Mouse (Mus musculus) bone marrow, adult 2 months (tissue): ENCODE measurements around the gene Dctpp1. TPM values are rescaled to one million over a fixed set of nuclear protein-coding genes. Genes with fewer than 3 reads are reported as not detected.
"Not testable (repeated sequence)": the region's sequence is repeated elsewhere in the genome, so short reads cannot be mapped to it uniquely, and the experiment has no call there.

Experiments
- H3K27ac ChIP-seq: fragments of 200-500 bp; 2 replicates; pipeline ENCODE4 v1.5.1; 2012; ENCODE audit warnings: low read depth, mild to moderate bottlenecking, control low read depth, inconsistent platforms, low read length; ENCODE audit not compliant: control insufficient read depth, poor library complexity, insufficient read depth
- H3K4me1 ChIP-seq: fragments of 200-500 bp; 2 replicates; pipeline ENCODE4 v1.6.1; 2011; ENCODE audit warnings: low read length; ENCODE audit not compliant: control insufficient read depth, insufficient read depth
- H3K4me3 ChIP-seq: fragments of 200-500 bp; replicated peaks from 2 replicates; pipeline ENCODE3; 2011; ENCODE audit warnings: mild to moderate bottlenecking, low read depth, low read length, control low read depth; ENCODE audit not compliant: control insufficient read depth
- CTCF ChIP-seq: fragments of 200-500 bp; IDR thresholded peaks from 2 replicates; pipeline ENCODE4 v1.5.1; 2011; ENCODE audit warnings: low read length, control low read depth; ENCODE audit not compliant: control insufficient read depth, insufficient read depth
- POLR2A ChIP-seq: fragments of 200-500 bp; IDR thresholded peaks from 2 replicates; pipeline ENCODE4 v1.6.1; 2011; ENCODE audit warnings: low read depth, mild to moderate bottlenecking, control low read depth, low read length, borderline replicate concordance; ENCODE audit not compliant: control insufficient read depth
- WGBS: fragments of 180-500 bp; shearing (Covaris S2); methylation state at CpG from one replicate; pipeline ENCODE4 v1.1.7; 2018; 5-methylcytosine and 5-hydroxymethylcytosine counted together
- polyA plus RNA-seq: library from polyadenylated mRNA; stranded (reverse); fragments of >200 nt; gene quantifications from 2 replicates; pipeline ENCODE4 v1.2.4, GENCODE M21; 2011; ENCODE audit warnings: low replicate concordance; ENCODE audit not compliant: missing spikeins, insufficient read depth, insufficient read length

The Dctpp1 gene
- polyA plus RNA-seq, 1 experiment: 50.6 TPM

DNA sequence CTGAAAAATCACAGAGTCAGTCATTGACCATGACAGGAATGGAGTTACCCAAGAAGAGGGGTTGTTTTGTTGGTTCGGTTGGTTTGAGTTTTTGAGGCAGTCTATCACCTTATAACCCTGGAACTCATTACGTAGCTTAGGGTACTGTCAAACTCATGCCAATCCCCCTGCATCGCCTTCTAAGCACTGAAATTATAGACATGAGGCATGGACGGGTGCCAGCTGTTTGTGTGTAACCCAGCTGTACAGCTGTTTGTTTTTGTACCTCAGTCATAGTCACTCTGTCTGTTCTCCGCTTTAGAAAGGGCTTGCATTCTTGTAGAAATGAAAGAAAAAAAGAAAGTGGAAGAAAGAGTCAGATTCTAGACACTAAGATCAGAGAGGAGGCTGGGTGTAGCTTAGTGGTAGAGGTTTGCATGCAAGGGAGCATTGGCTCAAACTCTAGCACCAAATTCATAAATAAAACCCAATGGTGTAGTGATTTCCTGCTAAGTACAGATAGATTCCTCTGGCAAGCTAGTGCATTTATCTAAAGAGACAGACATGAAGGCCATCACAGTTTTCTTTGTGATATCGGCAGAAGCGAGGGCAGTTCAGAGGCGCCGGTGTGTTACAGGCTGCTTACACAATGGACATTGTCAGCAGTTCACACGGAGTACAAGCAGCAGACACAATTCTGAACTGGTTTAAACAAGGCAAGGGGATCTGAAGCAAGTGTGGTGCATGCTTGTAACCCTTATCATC is 1.9 kb upstream of the Dctpp1 start:
- H3K4me1 ChIP-seq: peaks cover 3% of the 10 kb centered on the region
- WGBS: 68% methylated on average over 10 of the region's 10 CpGs
- TF ChIP-seq CTCF (no peak), POLR2A (no peak)
- no peak overlapping the region for H3K4me3 ChIP-seq
- H3K27ac ChIP-seq: no peak overlapping the region

DNA sequence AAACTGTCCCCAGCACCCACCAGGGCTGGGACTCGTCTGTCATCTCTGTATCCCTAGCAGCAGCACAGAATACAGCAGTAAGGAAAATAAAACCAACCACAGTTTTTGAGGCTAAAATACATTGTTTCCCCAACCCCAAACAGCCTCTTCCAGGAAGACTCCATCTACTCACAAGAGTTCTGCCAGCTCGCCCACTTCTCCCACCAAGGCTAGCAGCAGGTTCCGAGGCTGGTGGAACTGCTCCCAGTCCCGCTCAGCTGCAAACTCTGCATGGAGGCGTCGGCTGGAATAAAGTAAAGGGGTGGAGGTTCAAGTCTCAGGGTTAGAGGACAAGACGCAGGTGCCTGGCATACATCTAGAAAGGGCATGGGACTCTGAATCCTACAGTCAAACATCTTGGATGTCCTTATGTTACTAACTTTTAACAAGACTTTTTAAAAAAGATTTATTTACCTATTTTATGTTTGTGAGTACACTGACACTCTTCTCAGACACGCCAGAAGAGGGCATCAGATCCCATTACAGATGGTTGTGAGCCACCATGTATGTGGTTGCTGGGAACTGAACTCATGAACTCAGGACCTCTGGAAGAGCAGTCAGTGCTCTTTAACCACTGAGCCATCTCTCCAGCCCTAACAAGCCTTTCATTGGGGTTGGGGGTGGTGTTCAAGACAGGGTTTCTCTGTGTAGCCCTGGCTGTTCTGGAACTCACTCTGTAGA is 1.2 kb downstream of the Dctpp1 start:
- 66% methylated on average over 8 of the region's 8 CpGs for WGBS

DNA sequence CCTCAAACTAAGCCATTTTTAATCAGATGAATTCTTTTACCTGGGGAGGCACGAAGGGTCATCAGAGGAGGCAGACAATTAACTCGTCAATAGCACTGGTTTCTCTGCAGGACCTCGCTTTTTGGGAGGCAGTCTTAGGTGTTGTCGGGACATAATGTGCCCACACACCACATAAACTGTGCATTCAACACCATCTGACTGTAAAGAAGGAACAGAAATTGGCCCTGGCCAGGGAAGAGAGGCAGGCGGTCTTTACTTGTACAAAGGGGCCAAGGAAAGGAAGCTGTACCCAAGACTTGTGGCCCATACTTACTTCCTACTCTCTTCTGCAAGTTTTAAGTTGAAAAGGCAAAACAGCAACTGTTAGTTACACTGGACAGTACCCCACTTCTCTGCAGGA is 4.0 kb downstream of the Dctpp1 start:
- Histone ChIP-seq H3K4me3 (no peak overlapping the region), H3K4me1 (peaks cover 8% of the 10 kb centered on the region), H3K27ac (no peak overlapping the region)
- WGBS: 55% methylated on average over 5 of the region's 5 CpGs
- TF ChIP-seq POLR2A: no peak
- TF ChIP-seq CTCF: no peak

More for the DNA sequence above, 1.2 kb downstream of the Dctpp1 start:
- Histone ChIP-seq H3K4me1 (peaks cover 8% of the 10 kb centered on the region), H3K4me3 (no peak overlapping the region), H3K27ac (no peak overlapping the region)
- TF ChIP-seq POLR2A (no peak), CTCF (no peak)

DNA sequence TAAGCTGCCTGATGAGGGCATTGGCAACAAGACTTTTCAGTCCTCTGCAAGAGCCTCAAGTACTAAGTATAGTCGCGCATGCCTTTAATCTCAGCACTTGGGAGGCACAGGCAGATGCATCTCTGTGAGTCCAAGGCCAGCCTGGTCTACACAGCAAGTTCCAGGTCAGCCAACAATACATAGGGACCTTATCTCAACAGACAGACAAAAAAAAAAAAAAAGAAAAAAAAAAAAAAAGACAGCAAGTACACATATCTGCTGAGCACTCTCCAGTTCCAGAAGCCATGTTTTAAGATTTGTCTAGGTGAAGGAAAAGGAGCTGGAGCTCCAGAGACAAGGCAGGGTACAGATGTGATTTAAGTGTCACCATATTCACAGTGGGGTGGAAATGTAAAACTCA is 4.5 kb downstream of the Dctpp1 start:
- Histone ChIP-seq H3K4me1 (peaks cover 8% of the 10 kb centered on the region), H3K4me3 (no peak overlapping the region), H3K27ac (no peak overlapping the region)
- TF ChIP-seq CTCF (no peak), POLR2A (no peak)
- 56% methylated on average over 2 of the region's 2 CpGs for WGBS

DNA sequence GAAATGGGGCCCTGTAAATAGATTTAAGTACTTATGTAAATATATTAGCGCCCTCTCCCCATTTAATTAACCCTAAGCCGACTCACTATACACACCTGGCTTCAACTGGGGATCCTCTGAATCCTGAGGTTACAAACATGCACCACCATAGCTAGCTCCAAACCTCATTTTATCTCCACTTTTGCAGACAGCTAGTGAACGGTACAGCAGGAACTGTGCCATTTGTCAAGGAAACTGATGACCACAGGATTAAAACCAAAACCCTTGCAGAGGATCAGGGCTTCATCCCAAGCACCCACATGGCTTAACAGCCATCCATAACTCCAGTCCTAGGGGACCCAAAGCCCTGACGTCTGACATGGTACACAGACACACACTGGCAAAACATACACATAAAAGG is 5.5 kb downstream of the Dctpp1 start:
- 13% methylated on average over 4 of the region's 4 CpGs for WGBS
- Histone ChIP-seq H3K4me1 (peaks cover 8% of the 10 kb centered on the region), H3K4me3 (no peak overlapping the region), H3K27ac (peak overlapping the region; percentile 98; the same call in 1 of the 2 replicates)
- TF ChIP-seq CTCF (no peak), POLR2A (no peak)

DNA sequence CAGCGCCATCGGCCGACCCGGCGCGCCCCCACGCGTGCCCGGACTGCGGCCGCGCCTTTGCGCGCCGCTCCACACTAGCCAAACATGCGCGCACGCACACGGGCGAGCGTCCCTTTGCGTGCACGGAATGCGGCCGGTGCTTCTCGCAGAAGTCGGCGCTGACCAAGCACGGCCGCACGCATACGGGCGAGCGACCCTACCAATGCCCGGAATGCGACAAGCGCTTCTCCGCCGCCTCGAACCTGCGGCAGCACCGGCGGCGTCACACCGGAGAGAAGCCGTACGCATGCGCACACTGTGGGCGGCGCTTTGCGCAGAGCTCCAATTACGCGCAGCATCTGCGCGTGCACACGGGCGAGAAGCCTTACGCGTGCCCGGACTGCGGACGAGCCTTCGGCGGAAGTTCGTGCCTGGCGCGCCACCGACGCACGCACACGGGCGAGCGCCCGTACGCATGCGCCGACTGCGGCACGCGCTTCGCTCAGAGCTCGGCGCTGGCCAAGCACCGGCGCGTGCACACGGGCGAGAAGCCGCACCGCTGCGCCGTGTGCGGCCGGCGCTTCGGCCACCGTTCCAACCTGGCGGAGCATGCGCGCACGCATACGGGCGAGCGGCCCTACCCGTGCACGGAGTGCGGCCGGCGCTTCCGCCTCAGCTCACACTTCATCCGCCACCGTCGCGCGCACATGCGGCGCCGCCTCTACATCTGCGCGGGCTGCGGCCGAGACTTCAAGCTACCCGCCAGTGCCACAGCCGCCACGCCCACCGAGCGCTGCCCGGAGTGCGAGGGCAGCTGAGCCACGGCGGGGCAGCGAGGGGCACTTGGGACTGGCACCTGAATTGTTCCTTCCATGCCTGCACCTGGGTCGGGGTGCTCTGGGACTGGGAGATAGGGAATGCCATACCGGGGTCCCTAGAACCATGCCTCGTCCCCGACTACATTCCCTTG is 6.4 kb downstream of the Dctpp1 start:
- Histone ChIP-seq H3K4me3 (peak overlapping the region; percentile 98), H3K27ac (peak overlapping the region; percentile 98), H3K4me1 (peaks cover 8% of the 10 kb centered on the region)
- WGBS: under 1% methylated on average over 135 of the region's 136 CpGs
- no peak for TF ChIP-seq CTCF
- TF ChIP-seq POLR2A: peak; percentile 50; the same call in 1 of the 2 replicates

DNA sequence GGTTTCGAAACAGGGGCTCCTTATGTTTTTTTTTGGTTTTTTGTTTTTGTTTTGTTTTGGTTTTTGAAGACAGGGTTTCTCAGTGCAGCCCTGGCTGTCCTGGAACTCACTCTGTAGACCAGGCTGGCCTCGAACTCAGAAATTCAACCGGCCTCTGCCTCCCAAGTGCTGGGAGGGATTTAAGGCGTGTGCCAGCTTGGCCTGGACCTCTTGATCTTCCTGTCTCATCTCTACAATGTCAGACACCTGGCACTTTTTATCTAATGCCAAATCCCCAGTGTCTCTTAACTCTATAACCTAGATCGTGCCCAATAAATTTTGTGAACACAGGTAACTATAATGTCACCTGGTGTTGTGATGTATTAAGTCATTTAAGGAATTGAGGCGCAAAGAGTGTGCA is 7.2 kb downstream of the Dctpp1 start:
- Histone ChIP-seq H3K4me1 (peaks cover 8% of the 10 kb centered on the region), H3K4me3 (peak overlapping the region; percentile 98), H3K27ac (peak overlapping the region; percentile 98)
- WGBS: 58% methylated on average over 6 of the region's 6 CpGs
- TF ChIP-seq CTCF: no peak
- TF ChIP-seq POLR2A: no peak

DNA sequence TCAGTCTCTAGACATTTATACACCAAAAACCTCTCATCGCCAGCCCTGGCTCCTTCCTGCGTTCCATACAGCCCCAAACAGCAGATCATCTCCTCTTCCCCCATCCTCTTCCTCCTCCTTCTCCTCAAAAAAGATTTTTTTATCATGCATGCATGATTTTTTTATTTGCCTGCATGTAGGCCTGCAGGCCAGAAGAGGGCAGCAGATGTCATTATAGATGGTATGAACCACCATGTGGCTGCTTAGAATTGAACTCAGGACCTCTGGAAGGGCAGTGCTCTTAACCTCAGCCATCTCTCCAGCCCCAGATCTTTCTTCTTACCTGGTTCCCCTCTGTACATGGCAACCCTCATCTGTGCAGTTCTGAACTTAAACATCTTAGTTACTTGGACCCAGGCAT is 8.1 kb downstream of the Dctpp1 start:
- peaks cover 5% of the 10 kb centered on the region for H3K4me1 ChIP-seq
- no peak for TF ChIP-seq POLR2A
- peak; percentile 34 for TF ChIP-seq CTCF
- H3K27ac ChIP-seq: no peak overlapping the region
- no peak overlapping the region for H3K4me3 ChIP-seq
- WGBS: 38% methylated on average over 2 of the region's 2 CpGs

DNA sequence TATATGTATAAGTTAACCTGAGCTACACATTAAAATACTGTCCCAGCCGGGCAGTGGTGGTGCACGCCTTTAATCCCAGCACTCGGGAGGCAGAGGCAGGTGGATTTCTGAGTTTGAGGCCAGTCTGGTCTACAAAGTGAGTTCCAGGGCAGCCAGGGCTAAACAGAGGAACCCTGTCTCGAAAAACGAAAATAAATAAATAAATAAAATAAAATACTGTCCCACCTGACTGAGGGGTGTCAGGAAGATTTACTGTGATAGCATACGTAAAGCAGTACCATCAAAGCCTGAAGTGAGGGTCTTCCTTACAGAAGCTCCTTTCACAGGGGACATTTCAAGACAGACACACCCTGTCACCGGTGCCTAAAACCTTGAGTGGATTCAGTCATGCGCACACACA is 10.0 kb downstream of the Dctpp1 start:
- not testable (repeated sequence) for H3K4me1 ChIP-seq, H3K27ac ChIP-seq, H3K4me3 ChIP-seq
- WGBS: 85% methylated on average over 8 of the region's 8 CpGs
